Mouse (Mus musculus) retina, postnatal 1 day (tissue): Measurements from ENCODE around the gene Psors1c2.

ENCODE experiments used
- DNase-seq: peaks from one replicate; pipeline ENCODE4 v3.0.0-alpha.2; 2012

Psors1c2 gene

DNA sequence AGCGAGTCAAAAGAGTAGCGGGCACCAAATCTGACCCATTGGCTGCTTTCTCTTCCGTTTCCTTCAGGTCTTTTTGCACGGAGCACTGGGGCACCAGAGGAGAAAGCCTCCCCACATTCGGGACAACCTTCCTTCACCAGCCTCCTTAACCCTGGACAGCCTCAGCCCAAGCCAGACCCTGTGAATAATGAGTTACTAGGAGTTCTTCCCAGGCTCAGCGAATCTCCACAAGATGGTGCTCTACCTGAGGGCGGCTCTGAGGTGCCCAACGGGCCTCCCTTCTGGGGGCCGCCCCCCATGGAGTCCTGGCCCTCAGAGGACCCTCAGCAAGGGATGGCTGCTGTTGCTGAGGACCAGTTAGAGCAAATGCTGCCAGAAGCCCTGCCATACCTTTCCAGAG, 34.8 kb downstream of the Psors1c2 start:
- DNase-seq: no peak

- peak; percentile 49 for DNase-seq
These were observed 36.3 kb downstream of the Psors1c2 start for GRCm38 (mm10) chr17:35569091-35569944.

GRCm38 (mm10) chr17:35570836-35571235, 37.8 kb downstream of the Psors1c2 start:
- no peak for DNase-seq

DNA sequence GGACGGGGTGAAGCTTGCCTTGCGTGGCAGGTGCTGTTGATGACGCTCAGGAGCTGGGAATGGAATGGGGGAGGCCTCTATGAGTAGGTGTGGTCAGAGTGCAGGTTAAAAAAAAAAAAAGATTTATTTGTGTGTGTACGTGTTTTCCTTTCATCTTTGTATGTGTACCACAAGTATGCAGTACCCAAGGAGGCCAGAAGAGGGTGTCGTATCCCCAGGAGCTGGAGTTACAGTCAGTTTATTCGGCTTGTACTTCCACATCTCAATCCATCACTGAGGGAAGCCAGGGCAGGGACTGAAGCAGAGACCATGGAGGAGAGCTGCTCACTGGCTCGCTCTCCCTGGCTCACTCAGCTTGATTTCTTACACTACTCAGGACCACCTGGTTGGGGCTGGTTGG, 38.5 kb downstream of the Psors1c2 start:
- no peak for DNase-seq

- peak; percentile 92 for DNase-seq
These were observed 45.2 kb downstream of the Psors1c2 start for GRCm38 (mm10) chr17:35578211-35578610.

GRCm38 (mm10) chr17:35582900-35583299, 49.9 kb downstream of the Psors1c2 start:
- DNase-seq: peak; percentile 19
